Mouse (Mus musculus) bone marrow, adult 2 months (tissue): ENCODE data around the gene Cd302.

Experiments used
- CTCF ChIP-seq: fragments of 200-500 bp; IDR thresholded peaks from 2 replicates; pipeline ENCODE4 v1.5.1; 2011; ENCODE audit warnings: low read length, control low read depth; ENCODE audit not compliant: control insufficient read depth, insufficient read depth
- POLR2A ChIP-seq: fragments of 200-500 bp; IDR thresholded peaks from 2 replicates; pipeline ENCODE4 v1.6.1; 2011; ENCODE audit warnings: low read depth, mild to moderate bottlenecking, control low read depth, low read length, borderline replicate concordance; ENCODE audit not compliant: control insufficient read depth

GRCm38 (mm10) chr2:60283751-60284466 is 379 bp downstream of the Cd302 start:
- TF ChIP-seq CTCF = no peak
- peak; percentile 47; the same call in 1 of the 2 replicates for TF ChIP-seq POLR2A
